Mouse (Mus musculus) midbrain, embryonic 13.5 days (tissue): ENCODE measurements around the gene Plekhh1. TPM values are rescaled to one million over a fixed set of nuclear protein-coding genes. Genes with fewer than 3 reads are reported as not detected.

Source experiments
- ATAC-seq: fragments of 200-750 bp; cut with Nextera tagmentation; 2 replicates; pipeline ENCODE4 v1.8.0; 2017; ENCODE audit warnings: mild to moderate bottlenecking, moderate TSS enrichment, moderate library complexity
- H3K27ac ChIP-seq: fragments of 300-500 bp; sonication (generic); 2 replicates; pipeline ENCODE4 v1.5.1; 2015; ENCODE audit warnings: inconsistent platforms, mild to moderate bottlenecking, moderate library complexity
- H3K27me3 ChIP-seq: fragments of 300-500 bp; sonication (generic); 2 replicates; pipeline ENCODE4 v1.6.1; 2015; ENCODE audit warnings: mild to moderate bottlenecking, inconsistent platforms
- H3K36me3 ChIP-seq: fragments of 300-500 bp; sonication (generic); 2 replicates; pipeline ENCODE4 v1.6.1; 2015; ENCODE audit warnings: mild to moderate bottlenecking, inconsistent platforms
- H3K4me1 ChIP-seq: fragments of 300-500 bp; sonication (generic); replicated peaks from 2 replicates; pipeline ENCODE4 v1.6.1; 2015; ENCODE audit warnings: inconsistent platforms
- H3K4me2 ChIP-seq: fragments of 300-500 bp; sonication (generic); replicated peaks from 2 replicates; pipeline ENCODE4 v1.6.1; 2015; ENCODE audit warnings: moderate library complexity, mild to moderate bottlenecking, inconsistent platforms
- H3K4me3 ChIP-seq: fragments of 300-500 bp; sonication (generic); replicated peaks from 2 replicates; pipeline ENCODE4 v1.5.1; 2015; ENCODE audit warnings: mild to moderate bottlenecking, inconsistent platforms
- H3K9ac ChIP-seq: fragments of 300-500 bp; sonication (generic); replicated peaks from 2 replicates; pipeline ENCODE4 v1.6.1; 2015; ENCODE audit warnings: mild to moderate bottlenecking, inconsistent platforms
- H3K9me3 ChIP-seq: fragments of 300-500 bp; sonication (generic); 2 replicates; pipeline ENCODE4 v1.6.1; 2016; ENCODE audit warnings: mild to moderate bottlenecking, inconsistent platforms
- WGBS: fragments of 180-500 bp; shearing (Covaris S2); methylation state at CpG from one replicate; pipeline ENCODE4 v1.1.7; 2015; 5-methylcytosine and 5-hydroxymethylcytosine counted together
- polyA plus RNA-seq: library from polyadenylated mRNA; unstranded; fragments of >200 nt; fragmentation: Nextera tagmentation; extraction: Ambion mirVana; gene quantifications from 2 replicates; pipeline ENCODE4 v1.2.1, GENCODE M21; 2015

Gene Plekhh1
- polyA plus RNA-seq, 1 experiment from 2014 or later, result 4.0 TPM

DNA sequence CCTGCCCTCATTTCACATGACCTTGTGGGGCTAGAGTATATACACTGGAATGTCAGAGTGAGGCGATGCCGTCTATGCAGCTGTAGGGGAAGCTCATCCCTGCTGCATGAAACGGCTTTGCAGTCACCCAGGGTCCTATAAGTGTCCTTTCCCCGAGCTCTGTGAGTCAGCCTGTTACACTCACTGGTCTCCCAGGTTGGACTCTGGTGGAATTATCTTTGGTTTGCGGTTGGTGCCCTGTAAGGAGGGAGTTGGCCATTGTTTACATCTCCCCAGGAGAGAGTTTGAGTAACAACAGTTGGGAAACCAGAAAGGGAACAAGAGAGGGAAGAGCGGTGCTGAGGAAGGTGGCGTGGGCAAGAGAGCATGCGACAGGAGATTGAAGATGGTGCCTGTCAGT, 10.7 kb downstream of the Plekhh1 start:
- H3K9ac ChIP-seq, result no peak overlapping the region
- no peaks in the 10 kb centered on the region for H3K4me1 ChIP-seq
- WGBS, result 74% methylated on average over 8 of the region's 8 CpGs
- H3K9me3 ChIP-seq, result no peaks in the 10 kb centered on the region
- no peak overlapping the region for H3K27ac ChIP-seq
- H3K4me2 ChIP-seq, result no peak overlapping the region
- H3K36me3 ChIP-seq, result peaks cover 22% of the 10 kb centered on the region
- H3K27me3 ChIP-seq, result no peaks in the 10 kb centered on the region
- H3K4me3 ChIP-seq, result no peak overlapping the region
- ATAC-seq, result no peak

DNA sequence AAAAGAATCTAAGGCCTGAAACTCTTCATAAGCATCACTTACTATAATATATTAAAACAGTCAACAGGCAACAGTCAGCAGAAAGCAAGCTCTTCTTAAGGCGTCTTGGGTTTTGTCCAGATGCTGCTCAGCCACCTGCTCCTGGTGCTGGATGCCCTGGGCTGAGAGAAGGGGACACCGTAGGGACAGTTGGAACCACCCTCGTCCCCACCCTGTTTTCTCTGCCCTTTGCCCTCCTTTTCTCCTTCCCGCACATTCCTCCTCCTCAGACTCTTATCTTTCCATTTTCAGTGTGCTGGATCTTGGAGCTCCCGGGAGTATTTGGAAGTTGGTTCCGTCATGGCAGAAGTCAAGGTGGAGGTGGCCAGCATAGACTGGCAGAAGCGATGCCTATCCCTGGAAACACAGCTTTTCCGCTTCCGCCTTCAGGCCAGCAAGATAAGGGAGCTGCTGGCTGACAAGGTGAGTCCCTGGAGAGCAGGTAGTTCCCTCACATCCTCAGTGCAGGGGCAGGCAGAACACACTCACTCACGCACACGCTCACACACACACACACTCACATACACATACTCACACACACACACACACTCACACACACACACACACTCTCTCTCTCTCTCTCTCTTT, 11.4 kb downstream of the Plekhh1 start:
- no peak overlapping the region for H3K4me2 ChIP-seq
- H3K27ac ChIP-seq, result no peak overlapping the region
- no peak overlapping the region for H3K4me3 ChIP-seq
- H3K36me3 ChIP-seq, result peaks cover 29% of the 10 kb centered on the region
- H3K9ac ChIP-seq, result no peak overlapping the region
- no peaks in the 10 kb centered on the region for H3K27me3 ChIP-seq
- ATAC-seq, result no peak
- H3K9me3 ChIP-seq, result no peaks in the 10 kb centered on the region
- H3K4me1 ChIP-seq, result no peaks in the 10 kb centered on the region
- 90% methylated on average over 11 of the region's 11 CpGs for WGBS

DNA sequence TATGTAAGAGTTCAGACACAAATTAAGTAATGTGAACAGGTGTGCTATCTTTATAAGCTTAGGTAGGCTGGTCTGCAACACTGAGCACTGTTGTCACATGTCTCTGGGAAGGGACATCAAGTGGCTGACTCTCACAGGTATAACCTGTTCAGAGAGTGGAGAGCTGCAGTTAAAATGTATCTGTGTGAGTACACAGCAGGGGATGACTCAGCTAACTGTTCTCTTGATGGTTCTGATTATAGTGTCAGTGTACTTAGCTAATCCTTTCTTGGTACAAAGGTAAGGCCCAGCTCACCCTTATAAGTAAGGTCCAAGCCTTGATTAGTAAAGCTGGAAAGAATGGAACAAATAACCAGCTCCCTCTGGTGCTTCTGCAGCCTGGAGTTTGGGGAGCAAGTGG, 12.5 kb downstream of the Plekhh1 start:
- no peaks in the 10 kb centered on the region for H3K4me1 ChIP-seq
- ATAC-seq, result no peak
- peaks cover 37% of the 10 kb centered on the region for H3K36me3 ChIP-seq
- H3K9me3 ChIP-seq, result no peaks in the 10 kb centered on the region
- no peak overlapping the region for H3K9ac ChIP-seq
- H3K4me2 ChIP-seq, result no peak overlapping the region
- no peak overlapping the region for H3K27ac ChIP-seq
- no peak overlapping the region for H3K4me3 ChIP-seq
- no peaks in the 10 kb centered on the region for H3K27me3 ChIP-seq

DNA sequence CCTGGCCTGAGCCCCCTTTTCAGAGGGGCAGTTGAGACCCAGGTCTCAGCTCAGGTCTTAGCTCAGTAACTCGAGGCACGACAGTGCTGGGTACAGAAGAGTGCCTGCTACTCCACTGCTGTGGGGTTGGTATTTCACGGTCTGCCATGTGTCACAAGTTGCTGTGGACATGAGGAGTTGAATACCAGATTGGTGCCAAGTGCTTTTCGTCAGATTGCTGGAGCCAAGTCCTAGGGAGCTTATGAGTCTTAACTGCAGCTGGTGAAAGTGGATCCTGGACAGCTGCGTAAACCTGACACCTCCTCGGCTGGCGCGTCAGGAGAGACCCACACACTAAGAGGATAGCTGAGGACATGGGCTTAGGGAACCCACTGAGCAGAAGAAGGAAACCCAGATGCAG, 15.7 kb downstream of the Plekhh1 start:
- Histone ChIP-seq H3K36me3 (peaks cover 49% of the 10 kb centered on the region), H3K4me3 (no peak overlapping the region), H3K4me2 (no peak overlapping the region), H3K4me1 (no peaks in the 10 kb centered on the region), H3K9me3 (no peaks in the 10 kb centered on the region), H3K9ac (no peak overlapping the region), H3K27ac (no peak overlapping the region), H3K27me3 (no peaks in the 10 kb centered on the region)
- WGBS, result 91% methylated on average over 8 of the region's 8 CpGs
- no peak for ATAC-seq

DNA sequence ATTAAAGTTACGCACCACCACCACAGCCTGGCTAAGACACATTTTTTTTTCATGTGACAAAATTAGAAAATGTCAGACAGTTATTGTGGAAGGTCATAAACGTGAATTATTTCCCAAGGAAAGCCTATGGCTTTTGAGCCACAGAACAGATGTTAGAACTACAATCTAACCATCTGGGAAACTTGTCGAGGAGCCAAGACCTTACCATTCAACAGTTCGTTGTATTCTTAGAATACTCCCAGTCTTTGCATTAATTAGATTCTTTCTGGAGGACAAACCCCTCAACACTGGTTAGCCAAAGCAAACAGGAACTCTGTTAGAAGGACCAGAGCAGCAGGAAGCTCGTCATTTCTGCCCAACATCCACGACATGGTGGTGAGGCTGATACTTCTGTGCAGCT, 17.2 kb downstream of the Plekhh1 start:
- Histone ChIP-seq H3K36me3 (peaks cover 55% of the 10 kb centered on the region), H3K27me3 (no peaks in the 10 kb centered on the region), H3K27ac (no peak overlapping the region), H3K4me3 (no peak overlapping the region), H3K4me2 (no peak overlapping the region), H3K4me1 (no peaks in the 10 kb centered on the region), H3K9me3 (no peaks in the 10 kb centered on the region), H3K9ac (no peak overlapping the region)
- ATAC-seq, result no peak
- 76% methylated on average over 6 of the region's 6 CpGs for WGBS

DNA sequence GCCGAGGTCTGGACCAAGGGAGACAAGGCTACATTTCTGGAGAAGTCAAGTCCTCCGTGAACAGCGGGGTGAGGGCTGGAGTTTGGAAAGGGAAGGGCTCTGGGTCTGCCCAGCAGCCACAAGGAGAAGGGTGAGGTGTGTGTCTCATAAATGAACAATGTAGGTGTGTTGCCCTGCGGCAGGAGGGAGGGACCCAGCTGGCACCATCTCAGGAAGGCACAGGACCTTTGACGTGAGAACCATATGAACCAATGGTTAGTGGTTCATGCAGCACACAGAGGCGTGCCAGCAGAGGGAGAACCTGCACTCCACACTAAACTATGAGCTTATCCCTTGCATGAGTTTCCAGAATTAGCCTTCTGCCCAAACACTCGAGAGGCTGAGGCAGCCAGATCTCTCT, 18.2 kb downstream of the Plekhh1 start:
- H3K9ac ChIP-seq, result no peak overlapping the region
- no peak for ATAC-seq
- 94% methylated on average over 7 of the region's 7 CpGs for WGBS
- H3K4me3 ChIP-seq, result no peak overlapping the region
- no peaks in the 10 kb centered on the region for H3K4me1 ChIP-seq
- no peak overlapping the region for H3K27ac ChIP-seq
- no peaks in the 10 kb centered on the region for H3K27me3 ChIP-seq
- no peaks in the 10 kb centered on the region for H3K9me3 ChIP-seq
- H3K36me3 ChIP-seq, result peaks cover 46% of the 10 kb centered on the region
- H3K4me2 ChIP-seq, result no peak overlapping the region

DNA sequence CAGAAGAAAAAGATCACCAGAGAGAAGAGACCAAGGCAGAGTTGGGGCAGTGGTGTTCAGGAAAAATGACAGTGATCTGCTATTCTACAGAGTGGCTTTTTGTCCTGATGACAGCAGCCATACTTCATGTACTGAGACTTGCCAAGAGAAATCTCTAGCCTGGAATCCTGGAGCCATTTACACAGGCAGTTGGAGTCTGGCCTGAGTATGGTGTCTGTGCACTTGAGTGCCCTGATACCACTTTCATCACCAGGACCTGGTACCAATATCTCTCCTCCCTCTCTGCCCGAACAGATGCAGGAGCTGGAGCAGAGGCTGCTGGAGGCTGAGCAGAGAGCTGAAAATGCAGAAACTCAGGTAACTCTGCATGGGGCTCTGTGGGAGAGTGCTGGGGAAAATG, 19.9 kb downstream of the Plekhh1 start:
- no peak overlapping the region for H3K4me2 ChIP-seq

DNA sequence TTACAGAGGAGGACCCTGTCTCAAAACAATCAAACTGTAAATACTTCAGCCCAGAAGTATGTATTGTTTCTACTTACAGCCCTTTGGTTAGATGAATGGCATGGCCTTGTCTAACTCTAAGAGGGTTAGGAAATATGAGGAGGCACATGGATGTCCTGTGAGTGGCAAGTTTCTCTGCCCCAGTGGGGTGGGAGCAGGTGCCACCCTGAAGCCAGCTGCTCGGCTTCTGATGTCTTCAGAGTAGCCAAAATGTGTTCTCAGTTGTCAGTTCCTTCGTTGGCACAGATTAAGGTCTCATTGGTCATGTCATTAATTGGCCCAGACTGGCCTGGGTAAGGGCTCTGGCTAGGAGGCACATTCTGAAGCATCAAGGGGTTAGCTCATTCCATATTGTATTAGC, 20.8 kb downstream of the Plekhh1 start:
- H3K4me3 ChIP-seq, result no peak overlapping the region
- H3K27ac ChIP-seq, result no peak overlapping the region
- 80% methylated on average over 2 of the region's 2 CpGs for WGBS
- ATAC-seq, result no peak
- H3K36me3 ChIP-seq, result peaks cover 55% of the 10 kb centered on the region
- no peak overlapping the region for H3K9ac ChIP-seq
- H3K4me2 ChIP-seq, result no peak overlapping the region
- no peaks in the 10 kb centered on the region for H3K9me3 ChIP-seq
- no peaks in the 10 kb centered on the region for H3K27me3 ChIP-seq
- H3K4me1 ChIP-seq, result no peaks in the 10 kb centered on the region

More for the DNA sequence above, 19.9 kb downstream of the Plekhh1 start:
- no peak for ATAC-seq
- WGBS, result 85% methylated on average over 1 of the region's 1 CpGs
- H3K4me1 ChIP-seq, result no peaks in the 10 kb centered on the region
- no peak overlapping the region for H3K4me3 ChIP-seq
- peaks cover 51% of the 10 kb centered on the region for H3K36me3 ChIP-seq
- no peaks in the 10 kb centered on the region for H3K9me3 ChIP-seq
- no peak overlapping the region for H3K9ac ChIP-seq
- H3K27me3 ChIP-seq, result no peaks in the 10 kb centered on the region
- H3K27ac ChIP-seq, result no peak overlapping the region

DNA sequence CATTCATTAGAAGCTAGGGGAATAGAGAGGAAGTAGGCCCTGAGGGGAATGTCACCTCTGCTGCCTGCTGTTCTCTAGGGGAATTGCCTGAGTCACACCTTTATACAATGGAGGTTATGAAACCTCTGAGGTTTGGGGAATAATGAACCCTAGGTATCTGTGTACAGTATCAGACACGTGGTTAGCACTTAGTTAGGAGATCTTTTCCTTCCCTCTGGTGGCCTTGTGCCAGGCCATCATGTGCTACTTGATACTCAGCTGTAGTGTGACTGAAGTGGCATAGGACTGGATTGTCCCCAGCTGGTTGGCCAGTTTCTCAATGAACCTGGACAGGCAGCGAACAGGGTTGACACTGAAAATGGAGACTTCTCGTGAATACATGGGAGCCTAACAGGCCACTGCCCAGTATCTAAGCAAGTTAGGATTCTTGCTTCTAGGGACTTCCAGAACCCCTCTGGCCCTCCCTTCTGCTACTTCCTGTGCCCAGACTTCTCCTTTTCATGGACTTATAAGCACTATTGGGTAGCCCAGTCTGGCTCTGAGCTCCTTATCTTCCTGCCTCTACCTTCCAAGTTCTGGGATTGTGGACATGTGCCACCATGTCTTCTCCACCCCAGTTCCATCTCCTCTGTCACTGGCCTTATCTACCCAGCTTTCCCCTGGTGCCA, 21.7 kb downstream of the Plekhh1 start:
- no peak for ATAC-seq
- no peak overlapping the region for H3K4me2 ChIP-seq
- no peak overlapping the region for H3K4me3 ChIP-seq
- no peak overlapping the region for H3K27ac ChIP-seq
- peaks cover 54% of the 10 kb centered on the region for H3K36me3 ChIP-seq
- H3K9ac ChIP-seq, result no peak overlapping the region
- 89% methylated on average over 3 of the region's 3 CpGs for WGBS
- no peaks in the 10 kb centered on the region for H3K4me1 ChIP-seq
- H3K27me3 ChIP-seq, result no peaks in the 10 kb centered on the region
- H3K9me3 ChIP-seq, result no peaks in the 10 kb centered on the region

DNA sequence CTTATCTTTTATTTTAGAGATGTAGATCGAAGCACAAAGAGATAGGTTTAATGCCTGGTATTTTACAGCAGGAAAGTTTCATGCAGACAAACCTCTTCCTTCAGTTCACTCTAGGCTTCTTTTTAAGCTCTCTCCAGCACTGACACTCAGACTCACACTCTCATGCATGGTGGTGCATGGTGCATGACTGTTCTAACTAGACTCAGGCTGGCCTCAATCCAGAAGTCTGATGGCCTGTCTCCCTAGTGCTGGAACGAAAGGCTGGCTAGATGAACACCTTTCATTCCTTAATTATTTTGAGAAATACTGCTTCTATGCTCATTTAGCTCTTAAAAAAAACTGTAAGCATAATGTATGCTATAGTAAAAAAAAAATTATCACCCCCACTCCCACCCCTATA, 23.1 kb downstream of the Plekhh1 start:
- no peak overlapping the region for H3K27ac ChIP-seq
- no peaks in the 10 kb centered on the region for H3K4me1 ChIP-seq
- WGBS, result 94% methylated on average over 2 of the region's 2 CpGs
- no peak for ATAC-seq
- no peak overlapping the region for H3K9ac ChIP-seq
- peaks cover 53% of the 10 kb centered on the region for H3K36me3 ChIP-seq
- H3K9me3 ChIP-seq, result no peaks in the 10 kb centered on the region
- no peak overlapping the region for H3K4me2 ChIP-seq
- H3K27me3 ChIP-seq, result no peaks in the 10 kb centered on the region
- H3K4me3 ChIP-seq, result no peak overlapping the region

DNA sequence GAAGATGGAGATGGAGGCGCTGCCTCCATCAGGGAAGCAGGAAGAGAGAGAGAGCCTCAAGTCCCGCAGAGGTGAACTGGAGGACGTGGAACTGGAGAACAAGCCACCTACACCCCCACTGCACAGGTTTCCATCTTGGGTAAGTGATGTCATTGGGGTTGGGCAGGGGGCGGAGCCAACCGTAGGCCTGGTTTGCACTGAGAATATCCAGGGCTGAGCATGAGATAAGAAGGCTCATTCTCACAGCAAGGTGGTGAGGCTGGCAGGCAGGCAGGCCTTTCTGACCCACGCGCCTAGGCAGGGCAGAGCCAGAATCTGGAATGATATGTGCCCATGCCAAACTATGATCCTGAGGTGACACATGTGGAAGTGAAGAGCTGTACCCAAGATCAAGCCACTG, 26.3 kb downstream of the Plekhh1 start:
- WGBS, result 93% methylated on average over 7 of the region's 7 CpGs
- no peaks in the 10 kb centered on the region for H3K9me3 ChIP-seq
- H3K9ac ChIP-seq, result no peak overlapping the region
- H3K27me3 ChIP-seq, result no peaks in the 10 kb centered on the region
- no peak overlapping the region for H3K27ac ChIP-seq
- H3K36me3 ChIP-seq, result peaks cover 43% of the 10 kb centered on the region
- H3K4me1 ChIP-seq, result no peaks in the 10 kb centered on the region
- no peak overlapping the region for H3K4me2 ChIP-seq
- no peak overlapping the region for H3K4me3 ChIP-seq
- no peak for ATAC-seq

DNA sequence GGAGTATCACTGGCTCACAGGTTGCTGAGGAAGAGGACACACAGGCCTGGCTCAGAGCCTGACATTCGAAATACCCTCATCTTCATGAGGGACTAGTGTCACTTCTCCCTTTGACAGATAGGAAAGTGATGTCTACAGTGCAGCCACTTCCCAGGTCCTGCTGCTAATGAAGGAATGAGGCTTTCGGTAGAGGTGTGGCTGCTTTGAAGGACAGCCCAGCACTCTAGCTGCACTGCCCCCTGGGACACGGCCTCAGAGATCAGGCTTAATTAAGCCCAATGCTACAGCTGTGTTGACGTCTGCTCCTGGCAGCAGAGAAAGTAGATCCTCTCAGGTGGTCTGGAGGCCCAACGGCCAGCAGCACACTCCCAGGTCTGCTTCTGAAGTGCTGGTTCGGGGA, 30.6 kb downstream of the Plekhh1 start:
- 78% methylated on average over 6 of the region's 6 CpGs for WGBS
- H3K4me3 ChIP-seq, result no peak overlapping the region
- peaks cover 35% of the 10 kb centered on the region for H3K36me3 ChIP-seq
- H3K9me3 ChIP-seq, result no peaks in the 10 kb centered on the region
- ATAC-seq, result no peak
- H3K27me3 ChIP-seq, result no peaks in the 10 kb centered on the region
- H3K4me1 ChIP-seq, result no peaks in the 10 kb centered on the region
- no peak overlapping the region for H3K4me2 ChIP-seq
- H3K9ac ChIP-seq, result no peak overlapping the region
- no peak overlapping the region for H3K27ac ChIP-seq

DNA sequence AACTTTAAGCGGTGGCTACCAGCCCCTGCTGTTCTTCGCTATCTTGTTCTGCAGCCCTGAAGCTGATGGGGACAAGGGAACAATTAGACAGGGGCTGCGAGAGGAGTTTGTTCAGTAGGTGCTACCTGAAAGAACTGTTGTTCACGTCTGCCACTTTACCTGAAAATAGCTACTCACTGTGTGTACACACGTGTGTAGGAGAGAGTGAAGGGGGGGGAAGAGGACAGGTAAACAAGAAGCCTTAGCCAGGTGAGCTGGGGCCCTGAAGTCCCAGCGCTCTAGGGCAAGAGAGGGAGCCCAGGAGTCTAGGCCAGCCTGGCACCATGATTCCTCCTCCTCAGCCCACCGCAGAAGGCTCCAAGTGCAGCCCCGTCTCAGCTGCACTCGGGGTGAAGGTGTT, 31.2 kb downstream of the Plekhh1 start:
- Histone ChIP-seq H3K27ac (no peak overlapping the region), H3K27me3 (no peaks in the 10 kb centered on the region), H3K36me3 (peaks cover 35% of the 10 kb centered on the region), H3K9me3 (no peaks in the 10 kb centered on the region), H3K4me1 (no peaks in the 10 kb centered on the region), H3K4me2 (no peak overlapping the region), H3K9ac (no peak overlapping the region), H3K4me3 (no peak overlapping the region)
- no peak for ATAC-seq
- WGBS, result 97% methylated on average over 9 of the region's 9 CpGs
